Mouse (Mus musculus): Measurements from ENCODE around the gene Sirt4.

DNA sequence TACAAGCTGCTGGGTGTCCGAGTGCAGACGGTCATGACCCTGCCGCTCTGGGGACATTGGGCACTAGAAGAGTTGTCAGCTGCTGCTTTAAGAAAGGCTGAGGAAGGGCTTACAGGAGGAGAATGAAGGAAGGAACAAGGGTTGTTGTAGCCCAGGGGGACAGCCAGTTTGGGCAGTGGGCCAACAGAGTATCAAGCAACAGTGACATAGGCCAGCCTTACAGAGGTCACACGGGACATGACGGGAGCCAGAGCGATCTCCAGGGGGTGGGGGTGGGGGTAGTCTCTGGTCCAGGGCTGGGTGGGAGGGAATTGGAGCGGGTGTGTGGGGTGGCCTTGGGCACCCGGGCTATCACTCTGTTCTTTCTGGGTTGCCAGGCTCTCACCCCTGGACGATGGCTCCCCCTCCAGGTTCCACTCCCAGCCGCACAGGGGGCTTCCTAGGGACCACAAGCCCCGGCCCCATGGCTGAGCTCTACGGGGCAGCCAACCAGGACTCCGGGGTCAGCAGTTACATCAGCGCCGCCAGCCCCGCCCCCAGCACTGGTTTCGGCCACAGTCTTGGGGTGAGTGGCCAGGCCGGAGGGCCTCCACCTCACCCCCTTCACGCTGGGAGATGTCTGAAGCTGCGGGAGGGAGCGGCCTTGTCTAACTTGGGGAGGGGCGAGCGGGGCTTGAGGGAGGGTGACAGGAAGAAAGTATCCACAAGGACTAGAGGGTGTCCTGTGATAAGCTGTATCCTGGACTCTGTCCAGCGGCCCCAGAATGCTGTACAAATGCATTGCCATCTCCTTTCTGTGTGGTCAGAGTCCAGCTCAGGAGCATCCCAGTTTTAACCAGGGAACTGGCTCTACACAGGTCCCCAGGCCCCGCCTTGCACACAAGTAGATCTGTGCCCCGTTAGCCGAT lies 33.9 kb downstream of the Sirt4 start:
- no peak for TF ChIP-seq CTCF (IDR thresholded peaks at IDR 0.05; ENCODE audit: control insufficient read depth, insufficient read depth, insufficient replicate concordance, low read depth, low read length)
- TF ChIP-seq POLR2A (IDR thresholded peaks at IDR 0.05; ENCODE audit: control insufficient read depth, low read depth, low read length): no peak

All from testis, adult 2 months (tissue).